Mouse (Mus musculus): Measurements from ENCODE around the gene Trdn.

DNA sequence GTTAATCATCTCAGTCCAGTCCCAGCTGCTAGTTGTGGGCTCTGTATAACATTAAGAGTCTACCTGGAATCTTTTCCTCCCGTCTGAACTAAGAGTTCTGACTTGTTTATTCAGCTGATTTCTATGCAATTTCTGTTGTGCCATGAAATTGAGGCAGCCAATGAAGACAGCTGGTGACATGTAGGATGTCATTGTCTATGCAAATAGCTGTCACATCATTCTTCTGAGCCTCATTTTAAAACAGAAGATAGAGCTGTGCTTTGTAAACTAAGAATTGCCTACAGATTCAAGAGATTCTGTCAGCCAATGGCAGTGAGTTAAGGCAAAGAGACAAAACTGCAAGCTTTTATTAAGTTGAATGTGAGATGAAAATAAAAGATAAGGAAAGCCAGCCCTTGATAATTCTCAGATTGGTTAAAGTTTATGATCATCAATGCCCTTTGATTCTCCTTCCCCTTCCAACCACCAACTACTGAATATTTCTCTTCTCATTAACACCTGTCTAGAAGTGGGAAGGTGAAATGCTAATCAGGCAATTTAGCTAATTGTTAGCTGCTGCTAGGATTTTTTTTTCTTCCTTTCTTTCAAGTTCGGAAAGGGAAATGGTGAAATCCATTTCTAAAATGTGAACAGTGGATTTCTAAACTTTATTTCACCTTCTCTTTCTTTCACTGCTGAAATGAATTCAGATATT is 1.9 kb downstream of the Trdn start:
- TF ChIP-seq POLR2A (IDR thresholded peaks at IDR 0.05; ENCODE audit: insufficient read length, low read depth) (no peak), USF1 (IDR thresholded peaks at IDR 0.05; ENCODE audit: low read depth) (no peak), POLR2AphosphoS2 (IDR thresholded peaks at IDR 0.05; ENCODE audit: insufficient read length, low read depth) (no peak), CEBPB (IDR thresholded peaks at IDR 0.05; ENCODE audit: insufficient read depth, poor library complexity, severe bottlenecking) (no peak), TCF12 (IDR thresholded peaks at IDR 0.05; ENCODE audit: insufficient read depth, poor library complexity, severe bottlenecking) (no peak), SRF (IDR thresholded peaks at IDR 0.05; ENCODE audit: control insufficient read depth, insufficient read length, low read depth) (no peak), MAX (IDR thresholded peaks at IDR 0.05; ENCODE audit: low read depth) (no peak)
